Mouse (Mus musculus): Measurements from ENCODE around the gene Tox2. TPM values are rescaled to one million over a fixed set of nuclear protein-coding genes. Genes with fewer than 3 reads are reported as not detected.

The Tox2 gene
- 4.4 TPM for polyA plus RNA-seq (2014; fragmentation: Illumina TruSeq; extraction: RNeasy Lipid Tissue Mini Kit (QIAGEN cat#74804); ENCODE audit: low read depth, low replicate concordance)

GRCm38 (mm10) chr2:163202884-163203634 lies at the start of gene Tox2:
Gene Tox2 (plus strand): TSS chr2:163203125.

Other genes with a start within 250 kb of the Tox2 start
- 0.57 TPM for gene Sgk2, start 215.8 kb upstream of the Tox2 start, polyA plus RNA-seq (2014; fragmentation: Illumina TruSeq; extraction: RNeasy Lipid Tissue Mini Kit (QIAGEN cat#74804); ENCODE audit: low read depth, low replicate concordance)
- gene Ift52, start 185.8 kb upstream of the Tox2 start, polyA plus RNA-seq (2014; fragmentation: Illumina TruSeq; extraction: RNeasy Lipid Tissue Mini Kit (QIAGEN cat#74804); ENCODE audit: low read depth, low replicate concordance) = 121 TPM
- gene Mybl2, start 148.4 kb upstream of the Tox2 start, polyA plus RNA-seq (2014; fragmentation: Illumina TruSeq; extraction: RNeasy Lipid Tissue Mini Kit (QIAGEN cat#74804); ENCODE audit: low read depth, low replicate concordance) = 1.1 TPM
- gene Gtsf1l, start 115.3 kb upstream of the Tox2 start, polyA plus RNA-seq (2014; fragmentation: Illumina TruSeq; extraction: RNeasy Lipid Tissue Mini Kit (QIAGEN cat#74804); ENCODE audit: low read depth, low replicate concordance) = 251 TPM
- 0.04 TPM for gene Jph2, start 194.9 kb downstream of the Tox2 start, polyA plus RNA-seq (2014; fragmentation: Illumina TruSeq; extraction: RNeasy Lipid Tissue Mini Kit (QIAGEN cat#74804); ENCODE audit: low read depth, low replicate concordance)
- 397 TPM for gene Oser1, start 221.6 kb downstream of the Tox2 start, polyA plus RNA-seq (2014; fragmentation: Illumina TruSeq; extraction: RNeasy Lipid Tissue Mini Kit (QIAGEN cat#74804); ENCODE audit: low read depth, low replicate concordance)
- gene Gdap1l1, start 235.4 kb downstream of the Tox2 start, polyA plus RNA-seq (2014; fragmentation: Illumina TruSeq; extraction: RNeasy Lipid Tissue Mini Kit (QIAGEN cat#74804); ENCODE audit: low read depth, low replicate concordance) = not detected

Measured in testis, adult 10 weeks (tissue).